Mouse (Mus musculus) CH12F3 (cell line): ENCODE measurements around the gene Enpp5.

ENCODE experiments used
- in situ Hi-C: fragments of 300-500 bp; cut with MboI; formaldehyde crosslinking; loops from 2 replicates; pipeline ENCODE4 v1.14.3; 2020; ENCODE audit warnings: low sequenced_read_pairs

Gene Enpp5

DNA sequence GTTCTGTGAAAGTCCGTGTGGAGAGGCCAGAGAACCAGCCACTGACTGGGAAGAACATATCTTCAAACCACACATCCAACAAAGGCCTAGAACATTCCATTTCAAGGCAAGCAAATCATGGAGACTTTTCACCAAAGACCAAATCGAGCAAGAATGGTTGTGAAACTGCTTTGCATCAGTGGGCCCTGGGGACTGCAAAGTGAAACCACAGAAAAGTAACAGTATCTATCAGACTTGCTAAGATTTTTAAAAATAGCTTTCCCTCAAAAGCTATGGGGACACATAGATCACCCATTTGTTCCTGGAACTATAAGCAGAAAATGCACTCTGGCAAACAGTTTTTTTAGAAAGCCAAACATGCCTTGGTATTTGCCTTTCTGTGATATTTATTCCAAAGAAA lies 12.3 kb downstream of the Enpp5 start:
- in situ Hi-C loops: no loop called here

DNA sequence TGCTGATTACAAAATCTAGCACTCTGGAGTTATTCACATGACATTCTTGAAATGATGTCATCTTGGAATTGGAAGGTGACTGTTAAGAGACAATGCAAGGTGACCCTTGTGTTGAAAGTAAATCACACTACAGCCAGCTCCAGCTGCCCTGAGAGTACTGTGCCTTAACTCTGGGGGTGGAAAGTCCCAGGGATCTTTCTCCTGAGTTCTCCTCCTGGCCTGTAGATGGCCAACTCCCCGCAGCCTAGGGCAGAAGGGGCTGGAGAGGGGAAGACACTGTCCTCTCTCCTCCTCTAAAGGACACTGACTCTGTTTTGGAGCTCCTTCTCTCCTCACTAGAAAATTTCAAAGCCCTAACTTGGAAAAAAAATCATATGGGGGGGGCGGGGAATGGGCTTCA lies 12.9 kb downstream of the Enpp5 start:
- in situ Hi-C loops: no loop called here

DNA sequence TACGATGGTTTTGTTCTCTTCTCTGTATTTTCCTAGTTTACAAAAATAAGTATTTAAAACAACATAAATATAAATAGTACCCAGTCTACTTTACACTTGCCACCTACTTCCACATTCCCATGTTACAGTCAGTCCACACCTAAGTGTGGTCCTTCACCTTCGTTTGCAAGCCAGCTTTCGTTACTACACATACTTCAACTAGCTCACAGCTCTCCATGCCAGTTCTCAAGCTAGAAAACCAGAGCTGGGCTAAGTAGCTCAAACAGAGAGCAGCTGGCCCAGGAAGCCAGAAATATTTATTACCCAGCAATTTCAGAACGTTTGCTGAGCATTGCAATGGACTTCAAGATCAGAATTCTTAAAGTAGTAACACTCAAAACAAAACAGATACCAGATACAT lies 21.9 kb downstream of the Enpp5 start:
- in situ Hi-C loops: no loop called here

DNA sequence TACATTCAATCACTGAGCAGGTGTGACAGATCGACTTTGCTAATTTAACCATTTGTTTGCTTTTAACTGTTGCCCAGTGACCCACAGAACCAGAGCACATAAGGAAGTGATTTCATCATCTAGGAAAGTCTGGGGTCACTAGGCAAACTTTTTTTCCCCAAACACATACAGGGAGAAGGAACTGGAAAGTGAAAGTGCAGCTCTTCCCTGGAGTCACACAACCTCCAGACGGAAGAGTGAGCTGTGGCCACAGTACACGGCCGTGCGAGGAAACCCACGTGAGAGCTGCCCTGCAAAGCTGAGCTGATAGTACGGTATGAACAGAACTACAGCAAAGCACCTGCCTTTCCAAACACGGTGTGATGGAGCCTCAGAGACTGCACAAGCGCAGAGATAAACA lies 22.3 kb downstream of the Enpp5 start:
- in situ Hi-C loops: no loop called here

- in situ Hi-C loops: no loop called here
These were observed 23.3 kb downstream of the Enpp5 start for GRCm38 (mm10) chr17:44101961-44102360.

GRCm38 (mm10) chr17:44105287-44106138 lies 26.9 kb downstream of the Enpp5 start, which contains the start of gene Enpp4:
TSS of gene Enpp4 (minus strand) at chr17:44105809.
- in situ Hi-C loops: no loop called here

DNA sequence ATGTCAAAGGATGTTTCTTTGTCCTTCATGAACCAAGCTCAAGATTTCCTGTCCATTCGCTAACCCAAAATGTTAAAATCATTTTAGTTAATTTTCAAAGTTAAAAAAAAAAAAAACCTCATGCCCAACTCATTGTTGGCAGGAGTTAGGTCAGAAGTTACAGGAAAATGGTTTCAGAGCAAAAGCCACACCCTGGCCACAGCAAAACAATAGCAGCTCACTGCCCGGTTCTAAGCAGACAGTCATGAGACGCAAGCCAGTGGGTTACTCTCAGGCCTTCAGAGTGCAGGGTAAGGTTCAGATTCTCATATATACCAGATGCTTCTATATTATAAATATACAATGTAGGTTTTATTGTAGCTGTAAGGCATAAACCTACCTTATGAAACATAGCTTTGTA lies 29.7 kb downstream of the Enpp5 start:
- in situ Hi-C loops: no loop called here

- in situ Hi-C loops: no loop called here
These were observed 38.0 kb downstream of the Enpp5 start for GRCm38 (mm10) chr17:44116584-44116983.

DNA sequence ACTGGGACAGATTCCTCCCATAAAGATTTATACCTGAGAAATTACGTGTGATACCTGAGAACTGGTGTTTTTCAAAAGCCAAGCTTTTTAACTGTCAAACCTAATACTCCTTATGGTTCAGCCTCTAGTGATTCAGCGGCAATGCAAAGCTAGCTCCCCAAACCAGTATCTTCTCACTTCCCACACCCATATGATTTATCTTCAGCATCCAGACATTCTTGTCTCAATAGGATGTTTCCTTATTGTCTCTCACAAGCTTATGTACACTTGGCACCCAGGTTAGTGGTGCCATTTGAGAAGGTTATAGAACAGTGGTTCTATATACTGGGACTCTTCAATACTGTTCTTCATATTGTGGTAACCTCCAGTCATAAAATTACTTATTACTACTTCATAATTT lies 39.1 kb downstream of the Enpp5 start:
- in situ Hi-C loops: no loop called here

GRCm38 (mm10) chr17:44118231-44118630 lies 39.6 kb downstream of the Enpp5 start:
- in situ Hi-C loops: no loop called here

DNA sequence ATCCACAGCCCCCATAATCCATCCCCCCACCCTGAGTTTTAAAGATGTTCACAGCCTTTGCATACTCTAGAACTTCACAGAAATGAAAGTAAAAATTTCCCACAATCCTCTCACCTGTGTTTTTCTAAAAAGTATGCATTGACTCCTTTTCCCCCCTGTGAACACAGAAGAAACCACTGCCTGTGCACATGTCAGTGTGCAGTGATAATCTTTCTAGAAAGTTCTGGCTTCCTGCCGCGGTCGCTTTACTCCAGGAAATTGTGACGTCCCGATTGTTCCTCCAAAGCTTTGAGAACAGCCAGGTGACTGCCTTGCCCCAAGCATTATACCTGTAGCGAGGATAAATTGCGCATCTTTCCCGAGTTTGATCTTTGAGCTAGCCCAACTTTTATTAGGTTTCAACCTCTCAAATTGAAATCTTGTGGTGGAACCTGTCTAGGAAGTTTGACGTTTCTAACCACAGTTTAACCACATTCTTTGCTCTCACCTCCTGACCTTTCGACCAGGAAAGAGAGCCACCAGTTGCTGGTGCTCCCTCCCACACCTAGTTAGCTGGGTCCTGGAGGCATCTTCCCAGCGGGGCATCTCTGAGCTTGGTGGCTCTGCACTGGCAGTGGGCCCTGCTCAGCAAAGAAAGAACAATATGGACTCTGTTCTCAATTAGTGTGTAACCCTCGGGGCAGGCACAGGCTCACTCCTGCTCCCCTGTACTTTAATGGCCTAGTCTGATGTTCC lies 42.9 kb downstream of the Enpp5 start:
- in situ Hi-C loops: no loop called here

GRCm38 (mm10) chr17:44129092-44129750 lies 50.6 kb downstream of the Enpp5 start:
- in situ Hi-C loops: no loop called here

- in situ Hi-C loops: no loop called here
These were observed 51.8 kb downstream of the Enpp5 start for GRCm38 (mm10) chr17:44130429-44130828.

GRCm38 (mm10) chr17:44134106-44134505 lies 55.5 kb downstream of the Enpp5 start:
- in situ Hi-C loops: no loop called here

- in situ Hi-C loops: no loop called here
These were observed 55.9 kb downstream of the Enpp5 start for GRCm38 (mm10) chr17:44134545-44134944.

DNA sequence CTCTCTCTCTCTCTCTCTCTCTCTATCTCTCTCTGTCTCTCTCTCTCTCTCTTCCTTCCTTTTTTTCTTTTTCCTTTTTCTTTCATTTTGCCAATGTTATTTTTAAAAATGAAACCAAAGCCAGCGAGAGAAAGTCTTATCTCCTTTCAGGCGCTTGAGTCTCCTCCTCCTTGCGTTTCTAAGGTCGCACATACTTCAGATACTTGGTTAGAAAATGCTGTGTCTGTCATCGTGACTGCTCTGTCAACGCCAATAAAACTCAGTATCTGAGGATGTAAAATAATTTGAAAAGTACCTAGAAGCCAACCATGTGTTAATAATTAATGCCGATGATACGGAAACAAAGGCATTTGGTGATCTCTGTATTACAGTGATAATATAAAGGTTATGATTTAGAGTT lies 57.4 kb downstream of the Enpp5 start:
- in situ Hi-C loops: no loop called here
